Mouse (Mus musculus) stomach, embryonic 16.5 days (tissue): ENCODE data around the gene Ehmt2. TPM values are rescaled to one million over a fixed set of nuclear protein-coding genes. Genes with fewer than 3 reads are reported as not detected.

ENCODE experiments used
- ATAC-seq: fragments of 200-750 bp; cut with Nextera tagmentation; 2 replicates; pipeline ENCODE4 v1.8.0; 2017; ENCODE audit warnings: moderate number of reproducible peaks, moderate TSS enrichment; ENCODE audit not compliant: insufficient read depth, low FRiP score
- H3K27ac ChIP-seq: fragments of 300-500 bp; sonication (generic); 2 replicates; pipeline ENCODE4 v1.5.1; 2014; ENCODE audit warnings: low read length
- H3K27me3 ChIP-seq: fragments of 300-500 bp; sonication (generic); 2 replicates; pipeline ENCODE4 v1.6.1; 2014; ENCODE audit warnings: low read length, control low read depth, mixed read lengths; ENCODE audit not compliant: control insufficient read depth, insufficient read depth
- H3K36me3 ChIP-seq: fragments of 300-500 bp; sonication (generic); 2 replicates; pipeline ENCODE4 v1.6.1; 2014; ENCODE audit warnings: low read length; ENCODE audit not compliant: control insufficient read depth, insufficient read depth
- H3K4me1 ChIP-seq: fragments of 300-500 bp; sonication (generic); 2 replicates; pipeline ENCODE4 v1.6.1; 2014; ENCODE audit warnings: low read length, control low read depth, mixed read lengths; ENCODE audit not compliant: control insufficient read depth, insufficient read depth
- H3K4me2 ChIP-seq: fragments of 300-500 bp; sonication (generic); 2 replicates; pipeline ENCODE4 v1.6.1; 2014; ENCODE audit warnings: low read depth, low read length, mixed read lengths
- H3K4me3 ChIP-seq: fragments of 300-500 bp; sonication (generic); replicated peaks from 2 replicates; pipeline ENCODE4 v1.5.1; 2014; ENCODE audit warnings: mild to moderate bottlenecking, low read length
- H3K9ac ChIP-seq: fragments of 300-500 bp; sonication (generic); 2 replicates; pipeline ENCODE4 v1.6.1; 2014; ENCODE audit warnings: low read length
- H3K9me3 ChIP-seq: fragments of 300-500 bp; sonication (generic); replicated peaks from 2 replicates; pipeline ENCODE4 v1.6.1; 2016; ENCODE audit warnings: low read length, control low read depth; ENCODE audit not compliant: control insufficient read depth
- WGBS: fragments of 180-500 bp; shearing (Covaris S2); extraction: QIAGEN DNeasy Blood & Tissue Kit; methylation state at CpG from one replicate; pipeline ENCODE4 v1.1.7; 2014; 5-methylcytosine and 5-hydroxymethylcytosine counted together
- polyA plus RNA-seq: library from polyadenylated mRNA; unstranded; fragments of >200 nt; fragmentation: Nextera tagmentation; extraction: Ambion mirVana; gene quantifications from 2 replicates; pipeline ENCODE4 v1.2.1, GENCODE M21; 2015

Gene Ehmt2
- polyA plus RNA-seq, 1 experiment from 2014 or later = 61.0 TPM

DNA sequence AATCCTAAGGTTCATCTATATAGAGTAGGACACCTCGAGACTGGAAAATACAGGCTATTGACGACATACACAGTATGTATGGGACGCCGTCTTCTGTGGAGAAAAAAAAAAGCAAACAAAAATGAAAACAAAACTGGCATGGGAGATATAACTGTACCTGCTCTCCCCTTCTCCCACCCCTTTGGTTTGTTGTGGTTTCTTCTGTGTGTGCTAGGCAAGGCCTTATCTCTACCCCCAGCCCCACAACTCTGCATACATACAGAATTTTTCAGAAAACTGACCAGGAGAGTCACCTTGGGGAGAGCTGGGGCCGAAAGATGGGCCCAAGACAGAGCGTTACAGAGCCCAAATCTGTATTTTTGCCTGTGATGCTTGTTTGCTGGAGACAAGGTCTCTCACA lies 13.6 kb upstream of the Ehmt2 start:
- H3K4me1 ChIP-seq = peaks cover 3% of the 10 kb centered on the region; the same call in 1 of the 2 replicates
- no peak overlapping the region for H3K9ac ChIP-seq
- H3K4me3 ChIP-seq = no peak overlapping the region
- no peak for ATAC-seq
- H3K27me3 ChIP-seq = no peaks in the 10 kb centered on the region
- no peak overlapping the region for H3K27ac ChIP-seq
- H3K4me2 ChIP-seq = no peak overlapping the region
- no peaks in the 10 kb centered on the region for H3K9me3 ChIP-seq
- 86% methylated on average over 6 of the region's 6 CpGs for WGBS
- no peaks in the 10 kb centered on the region for H3K36me3 ChIP-seq

DNA sequence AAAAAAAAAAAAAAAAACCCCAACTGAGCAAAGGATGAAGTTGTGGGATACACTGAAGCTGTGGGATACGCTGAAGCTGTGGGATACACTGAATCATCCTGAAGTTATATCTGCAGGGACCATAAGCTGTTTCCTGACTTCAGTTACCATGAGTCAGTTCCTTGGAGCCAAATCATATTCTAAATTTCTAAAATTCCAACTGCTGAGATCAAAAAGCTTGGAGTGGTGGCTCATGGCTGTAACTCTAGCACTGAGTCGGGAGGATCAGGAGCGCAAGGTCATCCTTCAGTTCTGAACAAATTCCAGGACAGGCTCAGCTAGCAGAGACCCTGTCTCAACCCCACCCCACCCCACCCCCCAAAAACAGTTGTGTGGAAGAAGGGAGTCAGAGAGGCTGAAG lies 12.7 kb upstream of the Ehmt2 start:
- no peak for ATAC-seq
- 71% methylated on average over 3 of the region's 3 CpGs for WGBS
- H3K9me3 ChIP-seq = no peaks in the 10 kb centered on the region

DNA sequence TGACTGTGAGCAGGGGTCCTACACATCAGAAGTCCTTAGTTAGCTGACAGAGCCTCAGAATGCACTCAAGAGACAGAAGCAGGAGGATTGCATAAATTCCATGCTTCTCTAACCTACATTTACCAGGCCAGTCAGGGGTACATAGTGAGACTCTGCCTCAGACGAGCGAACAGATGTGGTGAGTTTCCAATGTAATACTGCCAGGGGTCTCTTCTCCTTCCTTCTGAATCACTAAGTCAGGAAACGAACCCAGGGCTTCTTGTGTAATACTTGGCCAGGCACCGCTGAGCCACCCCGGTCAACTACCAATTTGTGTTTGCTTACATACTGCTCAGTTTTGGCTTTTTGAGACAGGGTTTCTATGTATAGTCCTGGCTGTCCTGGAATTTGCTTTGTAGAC lies 10.3 kb upstream of the Ehmt2 start:
- no peak for ATAC-seq

More for the DNA sequence above, 12.7 kb upstream of the Ehmt2 start:
- no peak overlapping the region for H3K27ac ChIP-seq
- no peaks in the 10 kb centered on the region for H3K36me3 ChIP-seq
- no peaks in the 10 kb centered on the region for H3K27me3 ChIP-seq
- no peak overlapping the region for H3K4me2 ChIP-seq
- no peak overlapping the region for H3K9ac ChIP-seq
- H3K4me3 ChIP-seq = no peak overlapping the region
- peaks cover 3% of the 10 kb centered on the region; the same call in 1 of the 2 replicates for H3K4me1 ChIP-seq

DNA sequence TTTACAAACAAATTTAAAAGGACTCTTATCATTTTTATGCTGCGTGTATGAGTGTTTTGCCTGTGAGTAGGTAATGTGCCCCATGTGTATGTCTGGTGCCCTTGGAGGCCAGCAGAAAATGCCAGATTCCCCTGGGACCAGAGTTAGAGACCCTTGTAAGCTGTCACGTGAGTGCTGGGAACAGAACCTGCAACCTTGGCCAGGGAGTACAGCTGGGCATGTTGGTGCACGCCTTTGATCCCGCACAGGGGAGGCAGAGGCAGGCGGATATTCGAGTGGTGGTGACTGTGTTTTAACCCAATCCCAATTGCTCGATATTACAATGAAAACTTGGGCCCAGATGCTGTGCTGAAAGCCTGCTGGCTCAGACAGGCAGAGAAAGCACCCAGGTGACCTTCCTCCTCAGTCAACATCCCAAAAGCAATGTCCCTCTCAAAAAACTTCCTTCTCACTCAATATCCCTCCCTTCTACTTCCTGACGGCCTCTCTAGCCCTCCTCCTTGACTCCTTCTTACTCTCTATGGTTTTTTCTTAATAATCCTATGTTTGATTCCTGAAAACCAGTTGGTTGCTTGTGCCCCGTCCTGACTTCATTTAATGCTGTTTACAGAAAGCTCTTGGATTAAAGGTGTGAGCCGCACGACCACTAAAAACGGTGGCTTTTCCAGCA lies 8.1 kb upstream of the Ehmt2 start:
- no peak overlapping the region for H3K27ac ChIP-seq
- H3K4me3 ChIP-seq = no peak overlapping the region
- H3K9ac ChIP-seq = no peak overlapping the region
- no peaks in the 10 kb centered on the region for H3K27me3 ChIP-seq
- no peak for ATAC-seq
- peaks cover 9% of the 10 kb centered on the region for H3K4me1 ChIP-seq
- no peaks in the 10 kb centered on the region for H3K36me3 ChIP-seq
- WGBS = 84% methylated on average over 12 of the region's 12 CpGs
- H3K9me3 ChIP-seq = no peaks in the 10 kb centered on the region
- H3K4me2 ChIP-seq = no peak overlapping the region

More for the DNA sequence above, 10.3 kb upstream of the Ehmt2 start:
- no peaks in the 10 kb centered on the region for H3K36me3 ChIP-seq
- H3K27me3 ChIP-seq = no peaks in the 10 kb centered on the region
- WGBS = 88% methylated on average over 5 of the region's 5 CpGs
- no peak overlapping the region for H3K4me3 ChIP-seq
- H3K9me3 ChIP-seq = no peaks in the 10 kb centered on the region
- H3K27ac ChIP-seq = no peak overlapping the region
- H3K4me2 ChIP-seq = no peak overlapping the region
- no peak overlapping the region for H3K9ac ChIP-seq
- H3K4me1 ChIP-seq = no peaks in the 10 kb centered on the region

DNA sequence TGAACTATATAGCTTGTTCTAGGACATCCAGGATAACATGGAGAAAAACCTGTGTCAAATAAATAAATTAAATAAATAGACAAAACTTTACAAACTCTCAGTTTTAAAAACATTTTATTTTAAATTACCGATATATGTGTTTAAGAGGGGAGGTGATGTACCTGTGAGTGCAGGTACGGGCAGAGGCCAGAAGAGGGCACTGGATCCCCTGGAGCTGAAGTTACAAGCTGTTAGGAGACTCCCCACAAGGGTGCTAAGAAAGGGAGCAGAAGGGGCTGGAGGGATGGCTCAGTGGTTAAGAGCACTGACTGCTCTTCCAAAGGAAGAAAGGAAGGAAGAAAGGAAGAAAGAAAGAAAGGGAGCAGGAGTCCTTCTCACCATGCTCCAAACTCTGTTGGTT lies 6.9 kb upstream of the Ehmt2 start:
- H3K27me3 ChIP-seq = no peaks in the 10 kb centered on the region
- H3K27ac ChIP-seq = no peak overlapping the region
- no peak overlapping the region for H3K4me2 ChIP-seq
- peaks cover 12% of the 10 kb centered on the region for H3K4me1 ChIP-seq
- H3K9ac ChIP-seq = no peak overlapping the region
- H3K4me3 ChIP-seq = no peak overlapping the region
- no peaks in the 10 kb centered on the region for H3K9me3 ChIP-seq
- 91% methylated on average over 2 of the region's 2 CpGs for WGBS
- no peak for ATAC-seq
- 0 out of 2 replicates have a peak, but pooled peaks cover 6% of the 10 kb centered on the region for H3K36me3 ChIP-seq

DNA sequence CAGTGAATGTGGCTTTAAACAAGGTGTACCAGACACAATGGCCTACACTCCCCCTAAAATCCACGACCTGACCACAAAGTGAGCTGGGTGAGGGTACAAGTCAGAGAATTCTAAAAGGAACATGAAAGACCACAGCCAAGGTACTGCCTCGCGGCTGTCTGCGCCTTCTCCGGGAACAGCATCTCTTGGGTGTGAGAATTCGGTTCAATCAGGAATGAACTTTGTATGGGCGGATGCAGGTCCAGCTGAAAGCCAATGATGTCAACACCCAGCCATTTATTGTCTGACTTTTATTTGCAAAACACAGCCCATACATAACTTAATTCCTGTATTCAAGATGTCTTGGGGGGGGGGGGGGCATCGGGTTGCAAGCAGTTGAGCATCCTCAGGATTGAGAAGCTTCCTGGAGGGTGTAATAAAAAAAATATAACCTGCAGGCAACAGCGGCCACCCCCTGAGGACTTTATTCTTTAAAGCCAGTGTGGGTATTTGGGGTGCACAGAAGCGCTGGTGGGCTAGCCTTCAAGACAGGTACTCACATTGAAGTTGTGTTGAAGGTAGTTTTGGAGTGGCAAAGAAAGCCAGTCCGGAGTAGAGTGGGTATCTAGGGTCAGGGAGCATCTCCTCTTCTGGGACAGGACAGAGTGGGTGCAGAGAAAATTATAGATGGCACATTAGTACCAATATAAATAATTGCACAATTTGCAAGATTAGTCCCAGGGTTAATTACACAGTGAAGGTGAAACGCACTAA lies 5.0 kb upstream of the Ehmt2 start:
- H3K4me3 ChIP-seq = peak overlapping the region; percentile 80; the same call in 1 of the 2 replicates
- WGBS = 72% methylated on average over 12 of the region's 12 CpGs

DNA sequence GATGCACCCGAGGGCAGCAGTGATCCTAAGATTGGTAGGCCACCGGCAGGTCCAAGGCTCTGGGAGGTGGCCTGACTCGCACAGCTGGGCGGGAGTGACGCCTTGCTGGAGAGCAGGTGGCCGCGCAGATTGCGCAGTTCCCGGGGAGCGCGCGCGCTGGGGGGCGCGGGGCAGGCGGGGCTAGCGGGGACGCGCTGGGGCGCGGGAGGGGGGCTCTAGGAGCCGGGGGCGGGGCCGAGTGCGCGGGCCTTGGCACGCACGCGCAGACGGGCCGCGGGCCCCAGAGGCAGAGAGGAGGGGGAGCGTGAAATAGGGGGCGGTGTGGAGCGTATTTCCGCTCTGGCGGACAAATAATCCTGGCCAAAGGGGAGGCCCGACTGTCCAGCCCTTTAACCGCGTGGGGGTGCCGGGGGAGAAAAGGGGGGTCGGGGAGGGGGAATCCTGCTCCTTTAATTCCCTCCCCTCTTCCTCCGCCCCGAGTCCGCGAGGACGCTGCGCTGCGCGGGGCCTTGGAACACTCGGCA lies 4.1 kb upstream of the Ehmt2 start:
- H3K4me3 ChIP-seq = peak overlapping the region; percentile 80
- peak overlapping the region; percentile 71 for H3K4me2 ChIP-seq
- H3K4me1 ChIP-seq = peaks cover 22% of the 10 kb centered on the region
- H3K9me3 ChIP-seq = no peaks in the 10 kb centered on the region
- 1% methylated on average over 43 of the region's 51 CpGs for WGBS
- H3K27me3 ChIP-seq = no peaks in the 10 kb centered on the region
- H3K27ac ChIP-seq = peak overlapping the region; percentile 93
- 0 out of 2 replicates have a peak, but pooled peaks cover 8% of the 10 kb centered on the region for H3K36me3 ChIP-seq
- peak overlapping the region; percentile 94 for H3K9ac ChIP-seq
- peak; percentile 92 for ATAC-seq

More for the DNA sequence above, 5.0 kb upstream of the Ehmt2 start:
- Histone ChIP-seq H3K27me3 (no peaks in the 10 kb centered on the region), H3K36me3 (0 out of 2 replicates have a peak, but pooled peaks cover 8% of the 10 kb centered on the region), H3K4me2 (peak overlapping the region; percentile 71), H3K27ac (peak overlapping the region; percentile 93), H3K9me3 (no peaks in the 10 kb centered on the region), H3K9ac (peak overlapping the region; percentile 61), H3K4me1 (peaks cover 22% of the 10 kb centered on the region)
- ATAC-seq = no peak

DNA sequence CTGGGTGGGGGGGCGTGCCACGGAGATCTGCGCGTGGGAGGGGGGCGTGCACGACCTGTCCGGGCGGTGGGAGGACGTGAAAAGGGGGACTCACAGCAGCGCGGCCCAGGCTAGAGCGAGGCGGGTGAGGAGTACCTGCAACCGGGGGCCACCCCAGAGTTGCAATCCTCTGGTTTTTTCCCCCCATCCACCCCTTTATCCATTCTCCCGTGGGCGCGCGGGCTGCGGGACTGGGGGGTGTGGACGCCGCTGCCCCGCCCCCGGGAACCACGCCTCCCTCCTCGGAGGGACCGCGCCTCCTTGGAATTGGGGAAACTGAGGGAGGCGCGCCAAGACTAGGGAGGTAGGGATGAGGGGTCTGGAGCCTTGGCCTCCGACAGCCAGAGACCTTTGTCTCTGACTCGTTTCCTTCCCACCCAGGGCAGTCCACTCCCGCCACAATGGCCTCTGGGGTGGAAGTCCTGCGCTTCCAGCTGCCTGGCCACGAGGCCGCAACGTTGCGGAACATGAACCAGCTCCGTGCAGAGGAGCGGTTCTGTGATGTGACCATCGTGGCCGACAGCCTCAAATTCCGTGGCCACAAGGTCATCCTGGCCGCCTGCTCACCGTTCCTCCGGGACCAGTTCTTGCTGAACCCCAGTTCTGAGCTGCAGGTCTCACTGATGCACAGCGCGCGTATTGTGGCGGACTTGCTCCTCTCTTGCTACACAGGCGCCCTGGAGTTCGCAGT lies 3.3 kb upstream of the Ehmt2 start:
- Histone ChIP-seq H3K36me3 (0 out of 2 replicates have a peak, but pooled peaks cover 8% of the 10 kb centered on the region), H3K27me3 (no peaks in the 10 kb centered on the region), H3K4me2 (peak overlapping the region; percentile 71), H3K4me3 (peak overlapping the region; percentile 80), H3K27ac (peak overlapping the region; percentile 93), H3K9ac (peak overlapping the region; percentile 94), H3K9me3 (no peaks in the 10 kb centered on the region), H3K4me1 (peaks cover 22% of the 10 kb centered on the region)
- 6% methylated on average over 51 of the region's 51 CpGs for WGBS
- ATAC-seq = peak; percentile 11
